In genomic region chr13:5920422-5920821, GRCm38 (mm10) we compare ENCODE assay signal across 16 mouse cellular contexts.
"Had no signal": no experiment of that assay in that cellular context is flagged by ENCODE, and none has a peak within 500 bp of the region (broad histone marks: within the 10 kb centered on the region; RNA-seq: fewer than 3 reads in every experiment).

No protein-coding gene starts in this region.

- H3K9ac ChIP-seq: lung, embryonic 14.5 days; midbrain, embryonic 12.5 days; neural tube, embryonic 13.5 days; neural tube, embryonic 15.5 days had no signal

- H3K4me2 ChIP-seq: lung, embryonic 14.5 days; midbrain, embryonic 12.5 days; neural tube, embryonic 13.5 days; neural tube, embryonic 15.5 days had no signal

- ATAC-seq: midbrain, embryonic 16.5 days had no signal

- H3K27me3 ChIP-seq: midbrain, embryonic 12.5 days; neural tube, embryonic 13.5 days; neural tube, embryonic 15.5 days had no signal

- DNase-seq: lung, adult 18-20 months; lung, embryonic 14.5 days; lung, postnatal 10 days; lung, postnatal 4 days; midbrain, embryonic 14.5 days; right cerebral cortex, postnatal 14 days; spleen, adult 18-20 months; thymus, adult 2 months; thymus, postnatal 25 days; thymus, postnatal 4 days had no signal

- H3K9me3 ChIP-seq: midbrain, embryonic 10.5 days; midbrain, embryonic 12.5 days; neural tube, embryonic 13.5 days; neural tube, embryonic 15.5 days had no signal

- H3K36me3 ChIP-seq: midbrain, embryonic 10.5 days; midbrain, embryonic 12.5 days; neural tube, embryonic 13.5 days; neural tube, embryonic 15.5 days had no signal

- H3K4me1 ChIP-seq: midbrain, embryonic 10.5 days; midbrain, embryonic 12.5 days; neural tube, embryonic 13.5 days; neural tube, embryonic 15.5 days had no signal

- H3K4me3 ChIP-seq: midbrain, embryonic 10.5 days; midbrain, embryonic 12.5 days; myocyte; neural tube, embryonic 13.5 days; neural tube, embryonic 15.5 days had no signal

- H3K27ac ChIP-seq: midbrain, embryonic 10.5 days; midbrain, embryonic 12.5 days; neural tube, embryonic 13.5 days; neural tube, embryonic 15.5 days had no signal
